Mouse (Mus musculus) bone marrow macrophage, adult 2 months (primary cell): ENCODE data around the gene Stk40.

Experiments
- CTCF ChIP-seq: IDR thresholded peaks from 2 replicates; pipeline ENCODE4 v1.5.1; 2012; ENCODE audit warnings: low read depth, mild to moderate bottlenecking, low read length, moderate library complexity
- POLR2A ChIP-seq: IDR thresholded peaks from 2 replicates; pipeline ENCODE4 v1.6.1; 2012; ENCODE audit warnings: mild to moderate bottlenecking, low read depth, low read length, borderline replicate concordance

DNA sequence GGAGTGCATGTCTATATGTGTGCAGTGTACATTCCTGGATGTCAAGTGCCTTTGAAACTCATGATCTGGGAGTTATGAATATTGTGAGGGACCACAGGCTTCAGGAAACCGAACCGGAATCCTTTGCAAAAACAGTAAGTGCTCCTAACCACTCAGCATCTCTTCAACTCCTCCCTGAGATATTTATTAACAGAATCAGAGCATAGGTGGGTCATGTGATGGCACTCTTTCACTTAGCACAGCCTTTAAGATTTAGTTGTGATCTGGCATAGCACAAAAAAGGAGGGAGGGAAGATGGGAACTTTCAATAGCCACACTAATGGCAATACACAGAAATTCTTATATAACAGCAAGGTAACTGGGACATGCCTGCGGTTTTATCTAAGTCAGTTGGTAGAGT is 83.3 kb downstream of the Stk40 start:
- TF ChIP-seq CTCF (no peak), POLR2A (no peak)
